Mouse (Mus musculus): ENCODE results near the gene Degs2.

The Degs2 gene

DNA sequence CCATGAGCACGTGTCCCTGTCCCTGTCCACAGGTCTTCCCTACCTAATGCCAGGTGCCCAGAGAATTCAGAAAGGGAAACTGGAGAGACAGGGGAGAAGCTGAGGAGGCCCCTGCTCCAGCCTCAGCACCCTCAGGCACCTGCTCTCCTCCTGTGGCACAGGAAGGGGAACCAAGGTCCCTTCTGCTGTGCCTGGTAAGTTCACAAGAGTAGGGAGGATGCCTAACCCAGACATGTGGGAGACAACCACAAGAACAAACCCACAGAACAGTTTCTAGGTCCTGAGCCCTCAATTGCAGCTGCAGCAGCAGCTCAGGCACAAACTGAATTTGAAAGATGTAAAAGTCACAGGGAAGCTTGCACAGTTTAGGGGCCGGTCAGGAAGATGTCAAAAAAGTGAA is 894 bp downstream of the Degs2 start:
- no peak for DNase-seq (ENCODE audit: extremely low read depth, insufficient read length, low spot score)

DNA sequence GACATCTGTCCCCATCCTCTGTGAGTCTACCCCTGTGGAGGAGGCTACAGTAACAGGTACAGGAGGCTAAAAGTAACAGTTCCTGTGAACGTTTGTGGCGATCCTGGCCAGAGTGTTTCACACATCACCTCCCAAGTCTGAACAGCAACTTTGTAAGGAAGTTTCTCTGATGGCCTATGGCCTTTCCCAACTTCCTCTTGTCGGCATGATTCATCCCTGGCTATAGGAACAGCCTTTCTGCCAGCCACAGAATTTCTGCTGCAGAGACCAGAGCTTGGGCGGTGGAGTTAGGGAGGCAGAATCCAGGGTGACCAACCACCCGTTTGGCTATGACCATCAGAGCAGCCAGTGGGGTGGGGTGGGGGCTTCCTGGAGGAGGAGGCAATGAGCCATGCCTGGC is 2.1 kb downstream of the Degs2 start:
- no peak for DNase-seq (ENCODE audit: extremely low read depth, insufficient read length, low spot score)

DNA sequence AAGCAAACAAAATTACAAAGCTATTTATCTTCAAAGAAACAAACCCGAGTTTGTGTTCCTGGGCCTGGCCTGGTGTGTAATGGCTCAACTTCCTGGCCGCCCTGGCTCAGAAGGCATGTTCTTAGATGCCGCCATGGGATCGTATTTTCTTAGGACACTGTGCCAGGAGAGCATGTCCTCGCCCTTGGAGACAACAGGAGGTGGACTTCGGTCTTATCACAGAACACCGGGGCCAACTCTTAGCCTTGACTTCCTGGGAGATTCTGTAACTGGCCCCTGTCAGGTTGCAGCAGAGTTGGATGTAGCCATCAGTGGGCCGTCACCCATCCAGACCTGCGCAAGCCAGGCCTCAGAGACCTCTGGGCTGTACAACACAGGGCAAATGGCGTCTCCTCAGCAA is 2.5 kb downstream of the Degs2 start:
- no peak for DNase-seq (ENCODE audit: extremely low read depth, insufficient read length, low spot score)

DNA sequence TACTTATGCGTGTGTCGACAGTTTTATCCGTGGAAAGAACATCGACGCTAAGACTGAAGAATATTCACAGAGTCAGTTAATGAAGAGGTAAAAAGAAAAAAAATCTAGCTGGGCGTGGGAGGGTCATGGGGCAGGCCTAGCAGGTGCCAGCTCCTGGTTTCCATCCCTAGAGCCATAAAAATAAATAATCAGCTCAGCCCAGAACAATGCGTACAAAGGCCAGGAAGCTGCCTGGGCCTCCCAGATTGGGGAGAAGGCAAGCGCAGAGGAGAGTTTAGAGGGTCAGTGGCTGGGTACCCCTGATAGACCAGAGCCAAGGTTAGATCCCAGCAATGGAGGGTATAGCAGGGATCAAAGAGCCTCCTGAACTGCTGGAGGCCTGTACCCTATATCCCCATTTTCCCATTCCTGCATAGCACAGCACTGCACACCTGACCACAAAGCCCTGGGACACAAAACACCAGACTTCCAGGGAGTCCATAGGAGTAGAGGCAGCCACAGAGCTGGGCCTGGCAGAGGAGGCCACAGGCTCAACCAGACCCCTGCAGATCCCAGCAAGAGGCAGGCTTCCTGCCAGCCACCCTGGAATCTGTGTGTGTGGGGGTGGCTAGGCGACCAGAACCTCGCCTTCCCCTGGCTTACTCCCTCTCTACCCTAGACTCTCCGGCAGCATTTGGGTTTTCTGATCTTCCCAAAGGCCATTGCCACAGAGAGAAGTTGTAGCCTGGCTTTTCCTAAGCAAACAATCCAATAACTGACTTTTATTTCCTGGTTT is 3.2 kb downstream of the Degs2 start:
- DNase-seq (ENCODE audit: extremely low read depth, insufficient read length, low spot score), result no peak

DNA sequence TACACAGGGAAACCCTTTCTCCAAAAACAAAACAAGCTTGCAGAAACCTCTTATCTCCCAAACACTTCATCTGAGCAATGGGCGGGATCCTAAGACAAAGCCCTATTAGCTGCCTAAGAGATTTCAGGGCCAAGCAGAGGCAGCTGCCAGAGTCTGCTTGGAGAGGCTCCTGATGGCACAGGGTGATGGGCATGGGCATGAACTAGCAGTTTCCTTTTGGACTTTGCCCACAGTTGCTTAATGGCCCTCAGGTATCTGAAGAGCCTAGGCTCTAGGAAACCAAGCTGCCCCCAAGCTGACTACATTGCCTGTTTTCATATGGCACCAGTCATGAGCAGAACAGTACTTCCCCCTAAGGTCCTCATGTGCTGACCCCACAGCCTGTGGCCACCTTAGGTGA is 7.9 kb downstream of the Degs2 start:
- no peak for DNase-seq (ENCODE audit: extremely low read depth, insufficient read length, low spot score)

DNA sequence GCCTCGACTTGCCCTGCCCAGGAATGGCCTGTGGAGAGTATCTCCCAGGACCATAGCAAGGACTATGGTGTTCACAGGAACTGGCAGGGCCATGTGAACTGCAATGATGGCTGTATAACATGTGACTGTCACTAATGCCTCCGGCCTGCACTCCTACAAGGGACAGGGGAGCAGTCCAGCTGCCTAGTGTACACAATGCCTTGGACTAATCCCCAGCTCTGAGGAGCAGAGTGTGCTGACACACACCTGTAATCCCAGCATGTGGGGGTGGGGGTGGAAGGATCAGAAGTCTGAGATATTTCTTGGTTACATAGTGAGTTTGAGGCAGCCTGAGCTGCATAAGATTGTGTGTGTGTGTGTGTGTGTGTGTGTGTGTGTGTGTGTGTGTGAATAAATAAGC is 8.5 kb downstream of the Degs2 start:
- DNase-seq (ENCODE audit: extremely low read depth, insufficient read length, low spot score), result no peak

DNA sequence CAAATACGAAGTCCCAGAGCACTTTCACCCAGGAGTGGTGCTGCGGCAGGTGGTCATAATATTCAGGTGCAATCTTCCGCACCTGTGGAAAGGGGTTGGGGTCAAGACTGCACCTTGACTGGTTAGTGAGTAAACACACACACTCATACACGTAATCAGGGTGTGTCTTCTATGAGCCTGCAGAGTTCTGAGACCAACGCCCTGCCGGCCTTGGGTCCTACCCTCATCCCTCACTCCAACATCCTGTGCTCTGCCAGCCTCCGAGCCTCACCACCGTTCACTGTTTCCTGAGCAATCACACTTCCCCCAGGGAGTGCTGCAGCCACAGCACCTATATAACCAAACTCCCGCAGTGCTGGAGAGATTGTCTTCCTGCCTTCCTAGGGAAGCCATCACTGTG is 11.6 kb downstream of the Degs2 start:
- DNase-seq (ENCODE audit: extremely low read depth, insufficient read length, low spot score), result no peak

DNA sequence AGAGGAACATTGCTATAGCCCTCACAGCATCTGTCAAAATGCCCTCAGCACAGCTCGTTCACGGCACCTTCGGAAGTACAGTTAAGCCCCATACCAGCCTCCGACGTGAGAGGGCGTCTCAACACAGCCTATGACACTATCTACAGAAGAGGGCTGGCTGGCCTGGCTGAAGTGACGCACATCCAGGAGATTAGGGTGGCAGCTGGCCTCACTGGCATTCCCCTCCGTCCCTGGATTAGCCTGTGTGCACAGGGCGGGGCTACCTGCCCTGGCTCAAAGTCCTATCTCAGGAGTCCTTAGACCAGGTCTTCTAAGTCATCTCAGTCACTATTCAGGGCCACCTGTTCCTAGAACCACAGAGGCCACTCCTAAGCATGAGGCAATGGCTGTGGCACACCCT is 12.9 kb downstream of the Degs2 start:
- no peak for DNase-seq (ENCODE audit: extremely low read depth, insufficient read length, low spot score)

DNA sequence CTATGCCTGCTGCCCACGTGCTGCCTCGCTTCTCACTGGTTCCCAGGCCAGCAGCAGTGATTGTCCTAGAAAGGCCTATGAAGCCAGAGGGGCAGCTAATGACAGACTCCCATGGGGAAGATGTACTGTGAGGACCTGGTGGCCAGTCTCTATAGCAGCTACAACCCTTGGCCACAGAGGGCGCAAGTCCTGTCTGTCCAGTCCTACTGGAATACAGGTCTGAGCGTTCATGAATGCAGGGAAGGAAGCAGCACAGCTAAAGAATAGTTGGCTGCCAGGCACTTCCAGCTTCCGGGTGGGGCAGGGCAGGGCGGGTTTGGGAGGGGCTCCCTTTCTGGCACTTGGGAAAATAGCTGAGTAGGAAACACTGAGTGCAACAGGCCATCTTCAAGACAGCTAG is 15.2 kb downstream of the Degs2 start:
- DNase-seq (ENCODE audit: extremely low read depth, insufficient read length, low spot score), result no peak

DNA sequence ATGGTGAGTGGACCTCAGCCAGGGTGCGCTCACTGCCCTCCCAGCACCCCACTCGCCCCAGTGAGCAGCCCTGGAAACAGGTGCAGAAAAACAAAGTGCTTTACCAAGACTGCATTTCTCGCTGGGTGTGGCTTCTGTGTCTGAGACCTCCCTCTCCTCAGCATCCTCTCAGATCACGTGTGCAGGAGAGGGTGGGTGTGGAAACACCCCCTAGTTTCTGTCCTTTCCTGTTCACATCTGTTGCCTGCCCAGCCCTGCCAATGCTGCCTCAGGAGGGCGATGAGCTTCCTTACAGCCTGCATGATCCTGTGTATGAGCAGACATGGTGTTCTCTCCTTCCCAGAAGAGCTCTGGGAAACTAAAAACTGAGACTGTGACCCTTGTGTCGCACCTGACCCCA is 15.7 kb downstream of the Degs2 start:
- no peak for DNase-seq (ENCODE audit: extremely low read depth, insufficient read length, low spot score)

DNA sequence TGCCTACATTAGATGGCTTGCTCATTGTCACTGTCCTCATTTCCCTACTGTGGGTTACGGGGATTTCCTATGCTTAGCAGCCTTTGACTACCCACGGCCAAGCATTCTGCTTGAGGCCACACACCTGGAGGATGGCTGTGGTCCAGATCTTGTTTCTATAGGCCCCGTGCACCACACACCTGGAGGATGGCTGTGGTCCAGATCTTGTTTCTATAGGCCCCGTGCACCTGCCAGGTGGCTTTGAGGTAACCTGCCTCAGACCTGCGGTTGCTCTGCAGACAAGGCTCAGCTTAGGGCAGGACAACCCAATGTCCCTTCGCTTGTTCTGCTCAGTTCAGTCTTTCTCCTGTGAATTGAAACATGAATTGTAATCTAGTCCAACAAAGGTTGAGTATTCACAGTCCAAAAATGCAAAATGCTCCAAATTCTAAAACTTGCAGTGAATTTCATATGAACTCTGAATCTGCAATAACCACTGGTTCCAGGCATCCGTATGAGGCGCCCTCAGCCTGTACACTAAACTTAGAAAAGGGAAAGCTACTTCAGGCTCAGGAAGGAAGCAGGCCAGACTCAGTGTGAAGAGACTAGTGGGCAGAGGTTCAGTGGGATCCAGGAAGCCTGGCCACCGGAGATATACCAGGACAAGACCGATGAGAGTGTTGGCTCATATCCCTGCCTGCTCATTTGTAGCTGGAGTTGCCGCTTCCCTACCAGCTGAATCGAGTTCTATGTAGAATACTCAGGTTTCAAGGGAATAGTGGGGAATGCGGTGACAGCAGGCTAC is 19.7 kb downstream of the Degs2 start:
- no peak for DNase-seq (ENCODE audit: extremely low read depth, insufficient read length, low spot score)

DNA sequence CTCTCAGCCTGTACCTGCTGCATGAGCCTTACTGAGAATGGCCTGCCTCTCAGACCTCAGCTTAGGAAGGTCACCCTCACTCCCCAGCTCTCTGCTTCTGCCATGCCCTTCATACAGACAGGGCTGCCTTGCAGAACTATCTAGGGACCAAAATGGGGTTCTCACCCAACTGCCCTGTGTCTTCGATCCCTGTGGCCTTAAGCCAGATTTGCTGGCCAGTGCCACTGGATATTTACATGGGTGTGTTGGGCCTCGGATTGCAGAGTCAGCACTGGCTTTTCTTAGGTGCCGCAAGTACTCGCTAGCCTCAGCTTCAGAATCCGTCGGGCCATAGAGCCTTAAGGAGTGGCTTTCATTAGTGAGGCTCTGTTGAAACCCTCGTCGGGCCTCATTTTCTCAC is 21.3 kb downstream of the Degs2 start:
- DNase-seq (ENCODE audit: extremely low read depth, insufficient read length, low spot score), result no peak

DNA sequence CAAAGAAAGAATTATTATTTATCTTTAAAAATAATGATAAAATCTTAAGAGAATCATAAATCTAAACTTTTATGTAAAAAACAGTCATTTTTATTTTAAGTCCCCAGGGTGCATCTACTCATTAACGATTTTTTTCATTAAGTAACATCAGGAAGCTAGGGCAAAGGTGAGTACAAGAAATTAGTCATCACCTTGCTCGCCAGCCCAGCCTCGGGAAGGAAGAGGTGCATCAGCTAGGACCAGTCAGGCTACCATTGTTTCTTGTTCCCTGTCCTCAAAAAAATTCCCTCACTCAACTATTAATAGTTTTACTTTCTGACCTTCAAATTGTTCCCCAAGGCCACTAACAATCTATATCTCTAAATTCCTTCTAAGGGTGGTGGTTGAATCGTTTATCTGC is 23.7 kb downstream of the Degs2 start:
- DNase-seq (ENCODE audit: extremely low read depth, insufficient read length, low spot score), result no peak

DNA sequence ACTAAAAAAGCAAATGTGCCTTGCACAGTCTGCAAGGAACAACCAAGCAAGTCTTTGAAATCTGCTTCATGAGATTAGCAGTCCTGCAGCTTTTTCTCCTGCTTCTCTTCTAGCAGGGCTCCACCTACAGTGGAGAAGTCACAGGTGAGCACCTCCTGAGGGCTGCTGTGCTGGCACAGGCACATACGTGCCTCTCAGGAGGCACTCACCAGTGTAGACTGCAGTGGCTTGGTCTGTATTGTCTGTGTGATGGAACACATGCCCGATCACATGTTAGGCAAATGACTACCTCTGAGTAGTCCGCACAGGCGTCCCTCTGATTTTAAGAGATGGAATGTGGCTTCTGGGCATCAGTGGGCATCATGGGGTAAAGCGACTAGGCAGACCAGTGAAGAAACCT is 25.0 kb downstream of the Degs2 start:
- no peak for DNase-seq (ENCODE audit: extremely low read depth, insufficient read length, low spot score)

DNA sequence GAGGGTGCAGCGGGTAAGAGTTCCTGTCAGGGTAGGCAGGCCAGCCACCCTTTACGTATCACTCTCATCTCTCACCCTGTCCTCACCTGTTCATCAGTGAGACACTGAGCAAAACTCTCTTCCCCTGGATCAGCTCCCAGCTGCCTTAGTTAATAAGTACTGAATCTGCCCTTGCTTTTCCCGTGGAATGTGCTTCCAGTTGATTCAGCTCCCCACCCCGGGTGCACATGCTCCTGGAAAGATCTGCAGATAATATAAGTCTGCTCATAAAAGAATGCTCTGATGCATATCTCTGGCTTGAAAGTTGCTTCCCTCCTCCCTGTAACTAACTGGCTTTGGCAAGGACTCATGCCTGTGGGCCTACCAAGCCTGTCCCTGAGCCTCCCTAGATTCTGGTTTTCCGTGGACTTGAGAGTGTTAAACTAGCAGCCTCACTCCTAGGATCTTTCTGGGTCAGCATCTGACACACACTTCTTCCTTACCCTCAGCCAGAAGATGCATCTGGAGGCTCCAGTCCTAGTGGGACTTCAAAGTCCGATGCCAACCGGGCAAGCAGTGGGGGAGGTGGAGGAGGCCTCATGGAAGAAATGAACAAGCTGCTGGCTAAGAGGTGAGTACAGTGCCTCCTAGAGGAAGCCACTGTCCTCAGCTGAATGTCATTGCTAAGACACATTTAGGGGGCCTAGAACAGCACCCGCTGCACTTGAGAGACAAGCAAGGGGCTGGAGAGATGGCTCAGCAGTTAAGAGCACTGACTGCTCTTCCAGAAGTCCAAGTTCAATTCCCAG is 26.3 kb downstream of the Degs2 start:
- DNase-seq (ENCODE audit: extremely low read depth, insufficient read length, low spot score), result no peak

DNA sequence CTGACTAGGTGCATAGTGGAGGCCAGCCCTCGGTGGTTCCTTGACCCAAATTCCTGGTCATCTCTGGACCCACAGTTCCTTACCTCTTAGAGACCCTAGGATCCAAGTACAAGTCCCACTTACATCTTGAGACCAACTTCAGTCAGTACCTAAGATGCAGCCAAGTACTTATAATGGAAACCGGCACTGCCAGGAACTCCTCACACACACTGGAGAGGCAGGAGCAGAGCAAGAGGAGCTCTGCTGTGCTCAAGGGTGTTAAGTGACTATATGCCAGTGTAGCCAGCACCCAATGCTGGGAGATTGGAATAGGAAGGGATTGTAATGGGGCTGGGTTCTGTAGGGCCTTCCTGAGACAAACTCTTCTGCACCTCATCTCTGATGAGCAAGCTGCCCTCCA is 27.2 kb downstream of the Degs2 start:
- DNase-seq (ENCODE audit: extremely low read depth, insufficient read length, low spot score), result no peak

DNA sequence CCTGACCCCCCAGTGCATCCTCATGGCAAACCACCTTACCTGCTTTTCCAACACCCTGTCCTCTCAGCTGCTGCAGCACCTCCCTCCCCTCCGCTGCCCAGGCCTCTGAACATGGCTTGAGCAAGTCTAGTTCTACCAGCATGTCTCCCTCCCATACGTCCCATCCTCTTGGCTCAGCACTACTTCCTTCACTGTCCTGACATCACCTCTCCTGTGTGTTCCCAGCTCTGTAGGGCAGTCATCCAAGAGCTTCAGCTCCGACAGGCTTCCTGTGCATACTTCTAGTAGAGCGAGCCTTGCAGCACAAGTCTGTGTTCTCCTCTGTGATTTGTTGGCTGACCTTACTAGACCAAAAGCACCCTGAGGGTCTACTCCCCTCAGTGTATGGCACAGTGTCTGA is 27.6 kb downstream of the Degs2 start:
- DNase-seq (ENCODE audit: extremely low read depth, insufficient read length, low spot score), result no peak

DNA sequence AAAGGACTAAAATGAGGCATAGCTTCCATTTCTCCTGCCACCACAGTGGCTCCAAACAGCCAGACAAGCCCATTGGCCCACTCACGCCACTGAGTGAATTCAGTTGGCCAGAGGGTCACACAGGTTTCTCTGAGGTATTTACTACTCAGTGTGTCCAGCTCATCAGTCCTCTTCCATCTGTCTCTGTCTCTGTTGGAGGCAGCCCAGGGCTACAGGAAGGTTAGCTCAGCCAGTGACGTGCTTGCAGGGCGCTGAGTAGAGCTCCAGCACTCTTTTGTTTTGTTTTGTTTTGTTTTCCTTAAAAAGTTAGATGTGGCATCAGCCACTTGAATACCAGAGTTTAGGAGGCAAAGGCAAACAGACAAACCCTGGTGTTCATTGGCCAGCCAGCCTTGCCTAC is 28.6 kb downstream of the Degs2 start:
- no peak for DNase-seq (ENCODE audit: extremely low read depth, insufficient read length, low spot score)

DNA sequence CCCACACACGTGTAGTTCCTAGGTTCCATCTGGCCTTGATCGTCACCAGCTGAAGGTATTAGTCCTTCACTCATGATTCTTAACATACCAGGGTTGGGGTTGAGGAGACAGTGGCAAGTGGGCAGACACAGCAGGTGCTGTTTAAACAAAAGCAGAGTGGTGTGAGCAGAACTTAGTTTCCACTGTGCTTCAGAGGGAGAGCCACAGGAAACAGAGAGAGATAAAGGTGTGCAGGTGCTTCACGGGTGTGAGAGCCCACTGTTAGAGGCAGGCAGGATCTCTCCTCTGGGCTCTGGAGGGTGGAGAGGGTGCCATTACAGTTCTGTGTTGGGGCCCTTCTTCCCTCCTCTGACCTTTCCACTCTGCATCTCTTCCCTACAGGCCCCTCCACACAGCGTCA is 29.2 kb downstream of the Degs2 start:
- DNase-seq (ENCODE audit: extremely low read depth, insufficient read length, low spot score), result no peak

DNA sequence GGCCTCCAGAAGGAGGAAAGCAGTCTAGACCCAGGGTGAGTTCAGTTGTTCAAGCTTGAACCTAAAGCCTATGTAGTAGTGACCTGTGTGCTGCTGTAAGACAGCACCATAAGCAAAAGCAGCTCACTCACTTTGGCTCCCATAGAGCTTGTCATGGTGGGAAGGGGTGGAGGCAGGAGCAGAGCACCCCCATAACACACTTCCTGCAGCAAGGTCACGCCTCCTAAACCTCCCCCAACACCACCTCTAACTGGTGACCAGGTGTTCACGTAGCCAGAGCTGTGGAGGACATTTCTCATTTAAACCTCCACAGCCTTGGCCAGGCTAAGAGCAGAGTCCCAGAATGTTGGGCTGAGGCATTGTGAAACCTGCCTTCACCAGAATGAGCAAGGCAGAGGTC is 30.6 kb downstream of the Degs2 start:
- no peak for DNase-seq (ENCODE audit: extremely low read depth, insufficient read length, low spot score)

DNA sequence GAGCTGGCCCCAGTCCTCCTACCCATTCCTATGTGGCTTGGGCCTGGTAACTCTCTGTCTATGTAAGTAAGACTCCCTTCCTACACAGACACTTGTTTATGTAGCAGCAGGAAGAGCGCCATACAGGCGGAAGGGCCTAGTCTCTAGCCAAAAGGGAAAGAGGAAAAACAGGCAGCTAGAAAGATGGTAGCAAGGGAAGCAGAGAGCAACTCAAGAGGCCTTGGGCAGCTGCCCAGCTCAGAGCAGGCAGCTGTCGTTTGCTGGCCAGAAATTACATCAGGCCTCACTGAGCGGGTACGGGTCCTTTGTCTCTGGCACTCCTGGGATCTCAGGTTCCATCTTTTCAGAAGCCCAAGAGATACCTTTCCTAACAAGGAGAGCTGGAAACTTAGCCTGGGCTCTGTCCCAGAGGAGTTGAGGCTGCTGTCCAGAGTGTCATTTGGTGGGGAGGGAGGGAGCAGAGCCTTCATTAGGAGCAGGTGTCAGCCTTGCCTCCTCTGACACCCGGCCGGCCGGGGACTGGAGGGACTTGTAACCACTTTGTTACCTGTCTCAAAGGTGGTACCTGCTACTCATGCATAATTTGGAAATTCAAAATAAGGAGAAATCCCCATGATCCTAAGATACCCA is 33.4 kb downstream of the Degs2 start:
- no peak for DNase-seq (ENCODE audit: extremely low read depth, insufficient read length, low spot score)

All from 3134 (cell line).